Mouse (Mus musculus) brown adipose tissue, adult 24 weeks (tissue): Measurements from ENCODE around the gene Uncx. TPM values are rescaled to one million over a fixed set of nuclear protein-coding genes. Genes with fewer than 3 reads are reported as not detected.

Experiments
- H3K27ac ChIP-seq: fragments of 200-500 bp; replicated peaks from 2 replicates; pipeline ENCODE4 v1.5.1; 2012; ENCODE audit warnings: low read depth, mild to moderate bottlenecking, low read length
- H3K4me1 ChIP-seq: fragments of 200-500 bp; 2 replicates; pipeline ENCODE4 v1.6.1; 2012; ENCODE audit warnings: low read length, mixed read lengths; ENCODE audit not compliant: control insufficient read depth, insufficient read depth, insufficient read length
- H3K4me3 ChIP-seq: fragments of 200-500 bp; 2 replicates; pipeline ENCODE4 v1.5.1; 2012; ENCODE audit warnings: low read depth, mild to moderate bottlenecking, low read length, moderate library complexity; ENCODE audit not compliant: insufficient read depth
- polyA plus RNA-seq: library from polyadenylated mRNA; stranded (reverse); fragments of >200 nt; gene quantifications from 2 replicates; pipeline ENCODE4 v1.2.4, GENCODE M21; 2012; ENCODE audit not compliant: missing spikeins, insufficient read depth, insufficient read length

The Uncx gene
- polyA plus RNA-seq, 1 experiment: not detected

DNA sequence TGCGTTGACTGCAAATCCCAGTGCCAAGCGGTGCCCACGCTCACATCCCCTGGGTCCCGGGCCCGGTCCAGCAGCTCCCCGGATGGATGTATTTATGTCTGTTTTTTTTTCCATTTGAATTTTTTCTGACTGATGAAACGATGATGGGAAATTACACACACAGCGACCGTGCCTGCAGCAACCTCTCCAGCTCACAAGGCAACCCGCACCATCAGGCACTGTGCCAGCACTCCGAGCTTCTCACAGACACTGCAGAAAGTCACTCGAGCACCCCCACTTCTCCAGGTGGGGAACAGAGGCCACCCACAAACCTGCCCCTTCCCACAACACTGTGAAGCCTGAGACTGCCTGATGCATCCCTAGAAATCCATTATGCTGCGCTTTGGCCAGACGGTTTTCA, 51.7 kb downstream of the Uncx start:
- Histone ChIP-seq H3K4me3 (no peak overlapping the region), H3K4me1 (no peaks in the 10 kb centered on the region), H3K27ac (no peak overlapping the region)

Other genes with a start within 250 kb of the Uncx start
- gene Adap1, start 217.9 kb upstream of the Uncx start, polyA plus RNA-seq: 14.9 and 20.4 TPM in 2 replicates
- gene Cox19, start 192.1 kb upstream of the Uncx start, polyA plus RNA-seq: 250 and 278 TPM in 2 replicates
- not detected in 2 replicates for gene Cyp2w1, start 190.9 kb upstream of the Uncx start, polyA plus RNA-seq
- gene Gpr146, start 165.8 kb upstream of the Uncx start, polyA plus RNA-seq: 18.1 and 19.7 TPM in 2 replicates
- 1.3 TPM in 1 of 2 replicates, not detected in the other for gene C130050O18Rik, start 138.2 kb upstream of the Uncx start, polyA plus RNA-seq
- 1.8 TPM in 1 of 2 replicates, not detected in the other for gene Gper1, start 120.3 kb upstream of the Uncx start, polyA plus RNA-seq
- gene 3110082I17Rik, start 83.0 kb upstream of the Uncx start, polyA plus RNA-seq: 3.5 and 6.0 TPM in 2 replicates
- 12.4 and 13.1 TPM in 2 replicates for gene Zfand2a, start 58.9 kb upstream of the Uncx start, polyA plus RNA-seq
- 0.46 and 0.75 TPM in 2 replicates for gene Micall2, start 192.8 kb downstream of the Uncx start, polyA plus RNA-seq
- 15.5 and 15.9 TPM in 2 replicates for gene Ints1, start 232.2 kb downstream of the Uncx start, polyA plus RNA-seq
- 7.7 and 8.7 TPM in 2 replicates for gene Mafk, start 248.0 kb downstream of the Uncx start, polyA plus RNA-seq